Mouse (Mus musculus) ES-E14 (cell line): ENCODE measurements around the gene Slc44a2. TPM values are rescaled to one million over a fixed set of nuclear protein-coding genes. Genes with fewer than 3 reads are reported as not detected.
A peak's percentile ranks its signal among the peaks of the same experiment; 100 is the strongest.
"Not testable (repeated sequence)": the region's sequence is repeated elsewhere in the genome, so short reads cannot be mapped to it uniquely, and the experiment has no call there.

Experiments
- DNase-seq: peaks from one replicate; pipeline ENCODE4 v3.0.0-alpha.2; 2013; ENCODE audit warnings: low read depth, low spot score
- H3K27ac ChIP-seq: 2 replicates; pipeline ENCODE4 v1.5.1; 2012; ENCODE audit warnings: low read depth, mild to moderate bottlenecking, low read length, moderate library complexity, mixed read lengths; ENCODE audit not compliant: poor library complexity, insufficient read depth, severe bottlenecking
- H3K36me3 ChIP-seq: 2 replicates; pipeline ENCODE4 v1.6.1; 2012; ENCODE audit warnings: mild to moderate bottlenecking, low read length, moderate library complexity, mixed read lengths; ENCODE audit not compliant: control insufficient read depth, poor library complexity, insufficient read depth, severe bottlenecking
- H3K4me1 ChIP-seq, 2 experiments: fragments of 150-350 bp in 1 of 2; sonication (generic) in 1 of 2; 2 replicates each; pipeline ENCODE4 v1.6.1; 2012; ENCODE audit warnings: low read length in 2 of 2, mild to moderate bottlenecking in 1 of 2, mixed read lengths in 1 of 2; ENCODE audit not compliant: control insufficient read depth in 2 of 2, insufficient read depth in 2 of 2, poor library complexity in 1 of 2
- H3K4me3 ChIP-seq, 2 experiments: fragments of 150-350 bp in 1 of 2; sonication (generic) in 1 of 2; 2 replicates each; pipeline ENCODE4 v1.5.1; 2012; ENCODE audit warnings: low read length in 2 of 2, low read depth in 1 of 2, mild to moderate bottlenecking in 1 of 2, mixed read lengths in 1 of 2; ENCODE audit not compliant: insufficient read depth in 1 of 2, poor library complexity in 1 of 2, severe bottlenecking in 1 of 2
- H3K9ac ChIP-seq: 2 replicates; pipeline ENCODE4 v1.6.1; 2012; ENCODE audit warnings: low read depth, mild to moderate bottlenecking, low read length, mixed read lengths; ENCODE audit not compliant: poor library complexity, insufficient read depth, severe bottlenecking
- H3K9me3 ChIP-seq: fragments of 150-350 bp; sonication (generic); 2 replicates; pipeline ENCODE4 v1.6.1; 2012; ENCODE audit warnings: low read depth, mild to moderate bottlenecking, low read length; ENCODE audit not compliant: control insufficient read depth, insufficient read depth
- CHD2 ChIP-seq: IDR thresholded peaks from 2 replicates; pipeline ENCODE4 v1.6.1; 2014; ENCODE audit warnings: mild to moderate bottlenecking, low read depth, low read length, inconsistent platforms
- HCFC1 ChIP-seq: IDR thresholded peaks from 2 replicates; pipeline ENCODE4 v1.6.1; 2012; ENCODE audit warnings: low read length, inconsistent platforms, borderline replicate concordance; ENCODE audit not compliant: insufficient read depth
- MAFK ChIP-seq: IDR thresholded peaks from 2 replicates; pipeline ENCODE4 v1.6.1; 2014; ENCODE audit warnings: mild to moderate bottlenecking, low read depth, low read length, inconsistent platforms; ENCODE audit not compliant: insufficient read depth
- ZC3H11A ChIP-seq: IDR thresholded peaks from 2 replicates; pipeline ENCODE4 v1.6.1; 2012; ENCODE audit warnings: low read depth, mild to moderate bottlenecking, inconsistent platforms, low read length, borderline replicate concordance
- ZNF384 ChIP-seq: IDR thresholded peaks from 2 replicates; pipeline ENCODE4 v1.6.1; 2012; ENCODE audit warnings: low read depth, low read length, inconsistent platforms
- in situ Hi-C, 2 experiments: fragments of 600-800 bp; cut with MboI; formaldehyde crosslinking; loops; one replicate each; pipeline ENCODE4 v1.15.1; 2025; ENCODE audit warnings: low sequenced_read_pairs in 2 of 2, inconsistent platforms in 1 of 2; ENCODE audit not compliant: unreplicated experiment in 2 of 2
- total RNA-seq: library from RNA; depleted of rRNA; stranded (reverse); fragments of 300-350 nt; gene quantifications from 2 replicates; pipeline ENCODE4 v1.2.3, GENCODE M21; 2012

Slc44a2 gene
- total RNA-seq, 1 experiment: 46.0 TPM

GRCm38 (mm10) chr9:21288404-21289336 is 31.8 kb upstream of the Slc44a2 start:
- H3K4me1 ChIP-seq: peaks cover 2 to 9% of the 10 kb centered on the region in 2 experiments; a peak in 2 of 4 replicates
- no peak for DNase-seq
- H3K9me3 ChIP-seq: no peaks in the 10 kb centered on the region
- TF ChIP-seq MAFK (no peak), HCFC1 (no peak), CHD2 (no peak), ZNF384 (no peak)
- peak overlapping the region in 1 of 2 experiments; percentile 74; a peak in 1 of 4 replicates for H3K4me3 ChIP-seq
- H3K36me3 ChIP-seq: peaks cover 9% of the 10 kb centered on the region
- no peak overlapping the region for H3K9ac ChIP-seq
- no peak overlapping the region for H3K27ac ChIP-seq
- in situ Hi-C loops: no loop called here

- no peak overlapping the region for H3K4me3 ChIP-seq
- peaks cover 2 to 9% of the 10 kb centered on the region in 2 experiments; a peak in 2 of 4 replicates for H3K4me1 ChIP-seq
- in situ Hi-C loops: no loop called here
- no peak for DNase-seq
- no peak for TF ChIP-seq MAFK
- TF ChIP-seq ZNF384: no peak
- no peak for TF ChIP-seq ZC3H11A
- H3K9ac ChIP-seq: no peak overlapping the region
- peaks cover 5% of the 10 kb centered on the region; the same call in 1 of the 2 replicates for H3K36me3 ChIP-seq
- no peaks in the 10 kb centered on the region for H3K9me3 ChIP-seq
- no peak overlapping the region for H3K27ac ChIP-seq
These were observed 31.2 kb upstream of the Slc44a2 start for GRCm38 (mm10) chr9:21289337-21289671.

GRCm38 (mm10) chr9:21290589-21290988 is 29.9 kb upstream of the Slc44a2 start:
- in situ Hi-C loops: no loop called here
- Histone ChIP-seq H3K36me3 (no peaks in the 10 kb centered on the region), H3K9me3 (no peaks in the 10 kb centered on the region), H3K9ac (peak overlapping the region; percentile 76), H3K4me3 (peak overlapping the region; percentile 80 to 99), H3K27ac (no peak overlapping the region), H3K4me1 (peaks cover 2 to 9% of the 10 kb centered on the region in 2 experiments; a peak in 2 of 4 replicates)
- no peak for DNase-seq
- no peak for TF ChIP-seq ZC3H11A
- no peak for TF ChIP-seq MAFK
- TF ChIP-seq HCFC1: no peak
- no peak for TF ChIP-seq ZNF384
- no peak for TF ChIP-seq CHD2

- no peaks in the 10 kb centered on the region for H3K36me3 ChIP-seq
- H3K9me3 ChIP-seq: no peaks in the 10 kb centered on the region
- in situ Hi-C loops: no loop called here
- peak within 1 kb of the TSS; percentile 46 for H3K27ac ChIP-seq
- peak; percentile 69; the same call in 1 of the 2 replicates for TF ChIP-seq CHD2
- peak; percentile 87 for TF ChIP-seq ZNF384
- peak; percentile 61; the same call in 1 of the 2 replicates for TF ChIP-seq HCFC1
- no peak for TF ChIP-seq MAFK
- no peak for TF ChIP-seq ZC3H11A
- H3K4me3 ChIP-seq: peak within 1 kb of the TSS; percentile 80 to 99
- peak; percentile 100 for DNase-seq
- peaks cover 2 to 9% of the 10 kb centered on the region in 2 experiments; a peak in 2 of 4 replicates for H3K4me1 ChIP-seq
- peak within 1 kb of the TSS; percentile 76 for H3K9ac ChIP-seq
These were observed 29.3 kb upstream of the Slc44a2 start, which contains the start of gene Cdkn2d for GRCm38 (mm10) chr9:21291022-21291787. Cdkn2d (minus strand) TSS chr9:21291407.

GRCm38 (mm10) chr9:21291868-21292267 is 28.6 kb upstream of the Slc44a2 start:
- DNase-seq: not testable (repeated sequence)

More at GRCm38 (mm10) chr9:21291868-21292267, 28.6 kb upstream of the Slc44a2 start:
- H3K4me1 ChIP-seq, in situ Hi-C loops, H3K9me3 ChIP-seq, H3K36me3 ChIP-seq: not testable (repeated sequence)
- Histone ChIP-seq H3K27ac (peak overlapping the region; percentile 46), H3K9ac (peak overlapping the region; percentile 70), H3K4me3 (peak overlapping the region; percentile 54 to 71)
